Mouse (Mus musculus) spleen, postnatal 4 days (tissue): ENCODE measurements around the gene Gm13290.
"Not testable (repeated sequence)": the region's sequence is repeated elsewhere in the genome, so short reads cannot be mapped to it uniquely, and the experiment has no call there.

Experiments used
- DNase-seq, 2 experiments: peaks; one replicate each; pipeline ENCODE4 v3.0.0; 2022; ENCODE audit warnings: low spot score in 2 of 2

Gm13290 gene

DNA sequence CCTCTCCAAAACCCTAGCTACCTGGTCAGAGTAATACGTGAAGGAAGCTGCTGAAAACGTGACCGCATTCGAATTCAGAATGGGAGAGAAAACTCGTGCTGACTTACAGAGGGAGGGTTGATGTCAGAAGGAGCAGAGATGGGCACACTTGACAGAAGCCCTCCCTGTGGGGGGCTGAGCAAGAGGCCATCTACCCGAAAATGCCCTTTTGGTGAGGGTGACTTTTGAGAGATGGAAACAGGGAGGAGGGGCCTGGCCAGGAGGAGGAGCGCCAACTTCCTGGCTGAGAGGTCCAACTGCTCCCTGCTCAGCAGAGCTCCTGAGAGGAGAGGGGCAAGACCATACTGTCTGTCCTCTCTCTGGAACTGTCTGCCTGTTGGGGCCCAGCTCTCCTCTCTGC, 8.2 kb downstream of the Gm13290 start, which contains the start of gene Ifnz:
TSS of gene Ifnz (plus strand) at position 301 of the 400 bp plus-strand sequence.
- DNase-seq, result not testable (repeated sequence)

- DNase-seq, result not testable (repeated sequence)
Measured at GRCm38 (mm10) chr4:88782335-88782734, 8.7 kb downstream of the Gm13290 start.

DNA sequence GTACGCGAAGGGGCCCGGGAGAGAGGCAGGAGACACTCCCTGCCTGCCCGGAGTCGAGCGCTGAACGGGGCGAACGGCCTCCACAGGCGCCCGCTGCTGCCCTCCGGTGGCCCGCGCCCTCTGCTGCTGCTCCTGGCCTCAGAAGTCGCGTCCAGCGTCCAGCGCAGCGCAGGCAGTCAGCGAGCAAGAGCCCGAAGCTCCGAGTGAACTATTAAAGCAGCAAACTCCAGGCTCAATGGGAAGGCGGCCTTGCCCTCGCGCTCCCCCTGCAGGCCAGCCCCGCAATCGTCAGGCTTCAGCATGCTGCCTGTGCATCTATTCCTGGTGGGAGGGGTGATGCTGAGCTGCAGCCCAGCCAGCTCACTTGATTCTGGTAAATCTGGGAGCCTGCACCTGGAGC, 11.8 kb downstream of the Gm13290 start, which contains the start of gene Gm13276:
TSS of gene Gm13276 (plus strand) at position 301 of the 400 bp plus-strand sequence.
- DNase-seq, result not testable (repeated sequence)

DNA sequence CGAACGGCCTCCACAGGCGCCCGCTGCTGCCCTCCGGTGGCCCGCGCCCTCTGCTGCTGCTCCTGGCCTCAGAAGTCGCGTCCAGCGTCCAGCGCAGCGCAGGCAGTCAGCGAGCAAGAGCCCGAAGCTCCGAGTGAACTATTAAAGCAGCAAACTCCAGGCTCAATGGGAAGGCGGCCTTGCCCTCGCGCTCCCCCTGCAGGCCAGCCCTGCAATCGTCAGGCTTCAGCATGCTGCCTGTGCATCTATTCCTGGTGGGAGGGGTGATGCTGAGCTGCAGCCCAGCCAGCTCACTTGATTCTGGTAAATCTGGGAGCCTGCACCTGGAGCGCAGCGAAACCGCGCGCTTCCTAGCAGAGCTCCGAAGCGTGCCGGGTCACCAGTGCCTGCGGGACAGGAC, 14.8 kb downstream of the Gm13290 start, which contains the start of gene Gm13277:
TSS of gene Gm13277 (plus strand) at position 231 of the 400 bp plus-strand sequence.
- DNase-seq, result peak; percentile 61 to 76

GRCm38 (mm10) chr4:88791250-88791649, 17.6 kb downstream of the Gm13290 start, which contains the start of gene Gm13278:
Gene Gm13278 (plus strand): TSS chr4:88791550.
- DNase-seq, result not testable (repeated sequence)

DNA sequence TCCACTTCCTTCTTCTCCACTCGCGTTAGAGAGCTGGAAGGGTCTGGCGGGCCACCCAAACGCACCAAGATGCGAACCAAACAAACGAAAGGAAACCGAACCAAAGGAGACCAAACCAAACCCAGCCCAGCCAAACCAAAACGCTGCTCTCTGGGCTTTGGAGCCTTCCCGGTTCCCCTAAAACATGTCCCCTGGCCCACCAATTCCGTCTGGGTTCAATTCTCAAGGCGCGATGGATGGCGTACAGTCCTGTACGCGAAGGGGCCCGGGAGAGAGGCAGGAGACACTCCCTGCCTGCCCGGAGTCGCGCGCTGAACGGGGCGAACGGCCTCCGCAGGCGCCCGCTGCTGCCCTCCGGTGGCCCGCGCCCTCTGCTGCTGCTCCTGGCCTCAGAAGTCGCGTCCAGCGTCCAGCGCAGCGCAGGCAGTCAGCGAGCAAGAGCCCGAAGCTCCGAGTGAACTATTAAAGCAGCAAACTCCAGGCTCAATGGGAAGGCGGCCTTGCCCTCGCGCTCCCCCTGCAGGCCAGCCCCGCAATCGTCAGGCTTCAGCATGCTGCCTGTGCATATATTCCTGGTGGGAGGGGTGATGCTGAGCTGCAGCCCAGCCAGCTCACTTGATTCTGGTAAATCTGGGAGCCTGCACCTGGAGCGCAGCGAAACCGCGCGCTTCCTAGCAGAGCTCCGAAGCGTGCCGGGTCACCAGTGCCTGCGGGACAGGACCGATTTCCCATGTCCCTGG, 20.5 kb downstream of the Gm13290 start, which contains the start of gene Gm13275:
TSS of gene Gm13275 (plus strand) at position 552 of the 740 bp plus-strand sequence.
- peak; percentile 59 to 89 for DNase-seq

GRCm38 (mm10) chr4:88797097-88797496, 23.5 kb downstream of the Gm13290 start, which contains the start of gene Gm13279:
Gene Gm13279 (plus strand): TSS chr4:88797397.
- not testable (repeated sequence) for DNase-seq

DNA sequence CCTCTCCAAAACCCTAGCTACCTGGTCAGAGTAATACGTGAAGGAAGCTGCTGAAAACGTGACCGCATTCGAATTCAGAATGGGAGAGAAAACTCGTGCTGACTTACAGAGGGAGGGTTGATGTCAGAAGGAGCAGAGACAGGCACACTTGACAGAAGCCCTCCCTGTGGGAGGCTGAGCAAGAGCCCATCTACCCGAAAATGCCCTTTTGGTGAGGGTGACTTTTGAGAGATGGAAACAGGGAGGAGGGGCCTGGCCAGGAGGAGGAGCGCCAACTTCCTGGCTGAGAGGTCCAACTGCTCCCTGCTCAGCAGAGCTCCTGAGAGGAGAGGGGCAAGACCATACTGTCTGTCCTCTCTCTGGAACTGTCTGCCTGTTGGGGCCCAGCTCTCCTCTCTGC, 25.7 kb downstream of the Gm13290 start, which contains the start of gene Gm13285:
TSS of gene Gm13285 (plus strand) at position 301 of the 400 bp plus-strand sequence.
- DNase-seq, result not testable (repeated sequence)

- DNase-seq, result not testable (repeated sequence)
Measured at GRCm38 (mm10) chr4:88802954-88803353, 29.3 kb downstream of the Gm13290 start, which contains the start of gene Gm13287. Gene Gm13287 (plus strand): TSS chr4:88803254.

DNA sequence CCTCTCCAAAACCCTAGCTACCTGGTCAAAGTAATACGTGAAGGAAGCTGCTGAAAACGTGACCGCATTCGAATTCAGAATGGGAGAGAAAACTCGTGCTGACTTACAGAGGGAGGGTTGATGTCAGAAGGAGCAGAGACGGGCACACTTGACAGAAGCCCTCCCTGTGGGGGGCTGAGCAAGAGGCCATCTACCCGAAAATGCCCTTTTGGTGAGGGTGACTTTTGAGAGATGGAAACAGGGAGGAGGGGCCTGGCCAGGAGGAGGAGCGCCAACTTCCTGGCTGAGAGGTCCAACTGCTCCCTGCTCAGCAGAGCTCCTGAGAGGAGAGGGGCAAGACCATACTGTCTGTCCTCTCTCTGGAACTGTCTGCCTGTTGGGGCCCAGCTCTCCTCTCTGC, 31.6 kb downstream of the Gm13290 start, which contains the start of gene Gm13288:
TSS of gene Gm13288 (plus strand) at position 301 of the 400 bp plus-strand sequence.
- DNase-seq, result not testable (repeated sequence)

GRCm38 (mm10) chr4:88805761-88806160, 32.1 kb downstream of the Gm13290 start:
- not testable (repeated sequence) for DNase-seq

DNA sequence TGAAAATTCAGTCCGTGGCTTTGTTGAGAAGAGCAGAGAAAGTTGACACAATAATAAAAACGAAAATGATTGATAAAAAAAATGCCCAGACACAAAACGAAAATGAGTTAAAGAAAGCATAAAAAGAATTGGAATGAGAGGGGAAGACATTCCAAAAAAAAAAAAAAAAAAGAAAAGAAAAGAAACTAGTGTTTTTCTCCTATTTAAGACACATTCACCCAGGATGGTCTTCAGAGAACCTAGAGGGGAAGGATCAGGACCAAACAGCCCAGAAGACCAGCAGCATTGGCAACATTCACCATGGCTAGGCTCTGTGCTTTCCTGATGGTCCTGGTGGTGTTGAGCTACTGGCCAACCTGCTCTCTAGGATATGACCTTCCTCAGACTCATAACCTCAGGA, 42.3 kb downstream of the Gm13290 start, which contains the start of gene Ifna7:
TSS of gene Ifna7 (plus strand) at position 301 of the 400 bp plus-strand sequence.
- no peak for DNase-seq

DNA sequence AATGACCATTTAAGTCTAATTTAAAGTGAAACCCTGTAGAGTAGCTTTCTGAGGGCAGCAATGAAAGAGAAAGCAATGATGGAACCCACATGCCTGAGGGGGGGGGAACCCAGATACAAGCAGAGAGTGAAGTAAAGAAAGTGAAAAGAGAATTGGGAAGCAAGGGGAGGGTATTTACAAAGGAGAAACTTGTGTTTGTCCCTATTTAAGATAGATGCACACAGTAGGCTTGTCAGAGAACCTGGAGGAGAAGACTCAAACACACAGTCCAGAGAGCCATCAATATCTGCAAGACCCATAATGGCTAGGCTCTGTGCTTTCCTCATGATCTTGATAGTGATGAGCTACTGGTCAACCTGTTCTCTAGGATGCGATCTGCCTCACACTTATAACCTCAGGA, 46.0 kb downstream of the Gm13290 start, which contains the start of gene Ifna11:
TSS of gene Ifna11 (plus strand) at position 301 of the 400 bp plus-strand sequence.
- DNase-seq, result no peak

DNA sequence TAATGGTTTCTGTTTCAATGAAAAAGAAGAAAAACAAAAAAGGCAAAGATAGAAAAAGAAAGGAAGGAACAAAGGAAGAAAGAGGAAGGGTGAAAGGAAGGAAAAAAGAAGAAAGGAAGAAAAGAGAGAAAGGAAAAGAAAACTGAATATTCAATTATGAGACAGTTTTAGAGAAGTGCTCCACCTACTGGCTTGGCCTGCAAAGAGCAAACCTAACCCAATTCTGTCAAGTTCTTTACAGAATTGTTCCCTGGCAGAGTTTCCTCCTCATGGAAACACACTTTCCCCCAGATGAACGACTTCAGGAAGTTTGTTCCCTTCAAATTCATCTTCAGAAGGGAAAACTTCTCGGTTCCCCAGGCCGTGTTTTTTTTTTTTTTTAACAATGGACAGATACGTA, 49.4 kb downstream of the Gm13290 start:
- DNase-seq, result no peak
